Mouse (Mus musculus): ENCODE data around the gene Btbd19. TPM values are rescaled to one million over a fixed set of nuclear protein-coding genes. Genes with fewer than 3 reads are reported as not detected.

The Btbd19 gene
- 12.1 and 13.7 TPM in 2 replicates for polyA plus RNA-seq (2012; rRNA removed)

- Histone ChIP-seq H3K4me3 (replicated peaks; ENCODE audit: extremely low read depth, low read depth, low read length) (no peak within 1 kb of the TSS), H3K4me1 (ENCODE audit: control insufficient read depth, insufficient read depth, low read length) (peaks cover 22% of the 10 kb centered on the region)
- TF ChIP-seq POLR2A (IDR thresholded peaks at IDR 0.05; ENCODE audit: borderline replicate concordance, extremely low read depth, low read depth, low read length) (no peak), CTCF (IDR thresholded peaks at IDR 0.05; ENCODE audit: insufficient read depth, low read length) (no peak)
- WGBS: 37% methylated on average over 8 of the region's 8 CpGs
- DNase-seq: peak; percentile 41
Measured at GRCm38 (mm10) chr4:117125348-117125909, at the start of gene Btbd19. Btbd19 (minus strand) TSS chr4:117125725.

GRCm38 (mm10) chr4:117169936-117170335 is 44.4 kb upstream of the Btbd19 start:
- Histone ChIP-seq H3K4me1 (ENCODE audit: control insufficient read depth, insufficient read depth, low read length) (no peaks in the 10 kb centered on the region), H3K4me3 (replicated peaks; ENCODE audit: extremely low read depth, low read depth, low read length) (no peak overlapping the region)
- DNase-seq: no peak
- WGBS: 77% methylated on average over 5 of the region's 5 CpGs
- TF ChIP-seq CTCF (IDR thresholded peaks at IDR 0.05; ENCODE audit: insufficient read depth, low read length) (no peak), POLR2A (IDR thresholded peaks at IDR 0.05; ENCODE audit: borderline replicate concordance, extremely low read depth, low read depth, low read length) (no peak)

- WGBS: 82% methylated on average over 4 of the region's 4 CpGs
Measured at GRCm38 (mm10) chr4:117161183-117161582, 35.7 kb upstream of the Btbd19 start.

GRCm38 (mm10) chr4:117159666-117160065 is 34.1 kb upstream of the Btbd19 start:
- DNase-seq: no peak
- no peak for TF ChIP-seq CTCF (IDR thresholded peaks at IDR 0.05; ENCODE audit: insufficient read depth, low read length)
- no peak for TF ChIP-seq POLR2A (IDR thresholded peaks at IDR 0.05; ENCODE audit: borderline replicate concordance, extremely low read depth, low read depth, low read length)
- Histone ChIP-seq H3K4me1 (ENCODE audit: control insufficient read depth, insufficient read depth, low read length) (0 out of 2 replicates have a peak, but pooled peaks cover 2% of the 10 kb centered on the region), H3K4me3 (replicated peaks; ENCODE audit: extremely low read depth, low read depth, low read length) (no peak overlapping the region)
- WGBS: 68% methylated on average over 10 of the region's 10 CpGs

More at GRCm38 (mm10) chr4:117161183-117161582, 35.7 kb upstream of the Btbd19 start:
- Histone ChIP-seq H3K4me3 (replicated peaks; ENCODE audit: extremely low read depth, low read depth, low read length) (no peak overlapping the region), H3K4me1 (ENCODE audit: control insufficient read depth, insufficient read depth, low read length) (no peaks in the 10 kb centered on the region)
- TF ChIP-seq CTCF (IDR thresholded peaks at IDR 0.05; ENCODE audit: insufficient read depth, low read length) (no peak), POLR2A (IDR thresholded peaks at IDR 0.05; ENCODE audit: borderline replicate concordance, extremely low read depth, low read depth, low read length) (no peak)
- DNase-seq: no peak

GRCm38 (mm10) chr4:117156372-117156771 is 30.8 kb upstream of the Btbd19 start:
- DNase-seq: no peak
- Histone ChIP-seq H3K4me3 (replicated peaks; ENCODE audit: extremely low read depth, low read depth, low read length) (no peak overlapping the region), H3K4me1 (ENCODE audit: control insufficient read depth, insufficient read depth, low read length) (0 out of 2 replicates have a peak, but pooled peaks cover 4% of the 10 kb centered on the region)
- TF ChIP-seq POLR2A (IDR thresholded peaks at IDR 0.05; ENCODE audit: borderline replicate concordance, extremely low read depth, low read depth, low read length): no peak
- 20% methylated on average over 6 of the region's 6 CpGs for WGBS

GRCm38 (mm10) chr4:117155792-117156355 is 30.3 kb upstream of the Btbd19 start, which contains the start of gene Rps8:
Rps8 (minus strand) TSS chr4:117156243.
- WGBS: under 1% methylated on average over 52 of the region's 52 CpGs
- Histone ChIP-seq H3K4me1 (ENCODE audit: control insufficient read depth, insufficient read depth, low read length) (0 out of 2 replicates have a peak, but pooled peaks cover 4% of the 10 kb centered on the region), H3K4me3 (replicated peaks; ENCODE audit: extremely low read depth, low read depth, low read length) (peak within 1 kb of the TSS; percentile 82)
- TF ChIP-seq POLR2A (IDR thresholded peaks at IDR 0.05; ENCODE audit: borderline replicate concordance, extremely low read depth, low read depth, low read length): peak; percentile 93
- TF ChIP-seq CTCF (IDR thresholded peaks at IDR 0.05; ENCODE audit: insufficient read depth, low read length): no peak
- peak; percentile 86 for DNase-seq

- 3% methylated on average over 44 of the region's 44 CpGs for WGBS
- TF ChIP-seq POLR2A (IDR thresholded peaks at IDR 0.05; ENCODE audit: borderline replicate concordance, extremely low read depth, low read depth, low read length) (no peak), CTCF (IDR thresholded peaks at IDR 0.05; ENCODE audit: insufficient read depth, low read length) (no peak)
- DNase-seq: no peak
Measured at GRCm38 (mm10) chr4:117155020-117155791, 29.7 kb upstream of the Btbd19 start.

GRCm38 (mm10) chr4:117152714-117153113 is 27.2 kb upstream of the Btbd19 start:
- WGBS: 52% methylated on average over 5 of the region's 5 CpGs
- DNase-seq: no peak
- Histone ChIP-seq H3K4me1 (ENCODE audit: control insufficient read depth, insufficient read depth, low read length) (0 out of 2 replicates have a peak, but pooled peaks cover 4% of the 10 kb centered on the region), H3K4me3 (replicated peaks; ENCODE audit: extremely low read depth, low read depth, low read length) (no peak overlapping the region)
- TF ChIP-seq POLR2A (IDR thresholded peaks at IDR 0.05; ENCODE audit: borderline replicate concordance, extremely low read depth, low read depth, low read length): no peak
- TF ChIP-seq CTCF (IDR thresholded peaks at IDR 0.05; ENCODE audit: insufficient read depth, low read length): no peak

More at GRCm38 (mm10) chr4:117155020-117155791, 29.7 kb upstream of the Btbd19 start:
- Histone ChIP-seq H3K4me1 (ENCODE audit: control insufficient read depth, insufficient read depth, low read length) (0 out of 2 replicates have a peak, but pooled peaks cover 4% of the 10 kb centered on the region), H3K4me3 (replicated peaks; ENCODE audit: extremely low read depth, low read depth, low read length) (peak overlapping the region; percentile 82)

- 0 out of 2 replicates have a peak, but pooled peaks cover 4% of the 10 kb centered on the region for H3K4me1 ChIP-seq (ENCODE audit: control insufficient read depth, insufficient read depth, low read length)
- no peak overlapping the region for H3K4me3 ChIP-seq (replicated peaks; ENCODE audit: extremely low read depth, low read depth, low read length)
- DNase-seq: no peak
- 69% methylated on average over 1 of the region's 1 CpGs for WGBS
- TF ChIP-seq CTCF (IDR thresholded peaks at IDR 0.05; ENCODE audit: insufficient read depth, low read length): no peak
- no peak for TF ChIP-seq POLR2A (IDR thresholded peaks at IDR 0.05; ENCODE audit: borderline replicate concordance, extremely low read depth, low read depth, low read length)
Measured at GRCm38 (mm10) chr4:117151416-117151815, 25.9 kb upstream of the Btbd19 start.

Measured in lung, adult 2 months (tissue).